Mouse (Mus musculus): ENCODE results near the gene Grid2.

- TF ChIP-seq POLR2A (IDR thresholded peaks at IDR 0.05; ENCODE audit: control insufficient read depth, extremely low read depth, insufficient read depth, low read length, poor library complexity), result no peak
- no peak for TF ChIP-seq CTCF (IDR thresholded peaks at IDR 0.05; ENCODE audit: borderline replicate concordance, control insufficient read depth, extremely low read depth, insufficient read depth, low read length, poor library complexity)
These were observed 1286.5 kb downstream of the Grid2 start for GRCm38 (mm10) chr6:64542168-64542567.
